Mouse (Mus musculus): ENCODE data around the gene Mpzl1. TPM values are rescaled to one million over a fixed set of nuclear protein-coding genes. Genes with fewer than 3 reads are reported as not detected.

Gene Mpzl1
- polyA plus RNA-seq, 1 experiment from 2014 or later = 31.9 TPM

DNA sequence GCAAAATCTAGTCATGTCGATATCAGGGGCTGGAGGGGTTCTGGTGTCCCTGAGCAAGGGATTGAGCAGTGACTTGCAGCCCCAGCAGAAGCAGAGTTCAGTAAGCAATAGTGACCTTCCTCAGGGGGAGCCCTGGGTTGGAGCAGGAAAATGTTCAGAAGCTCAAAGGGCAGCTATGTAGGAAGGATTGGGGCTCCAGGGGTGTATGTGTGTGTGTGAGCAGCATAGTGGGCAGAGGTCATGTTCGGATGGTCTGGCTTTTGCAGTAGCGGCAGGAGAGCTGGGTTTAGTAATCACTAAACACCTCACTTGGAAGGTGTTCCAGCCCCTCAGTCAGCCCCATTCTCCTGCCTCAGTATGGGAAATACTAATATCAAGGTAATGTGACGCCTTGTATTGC lies 58.3 kb downstream of the Mpzl1 start:
- Histone ChIP-seq H3K4me3 (replicated peaks) (no peak overlapping the region), H3K36me3 (no peaks in the 10 kb centered on the region), H3K4me1 (replicated peaks) (peaks cover 2% of the 10 kb centered on the region; the same call in 1 of the 2 replicates), H3K27ac (no peak overlapping the region), H3K27me3 (no peaks in the 10 kb centered on the region), H3K9ac (no peak overlapping the region), H3K9me3 (replicated peaks) (no peaks in the 10 kb centered on the region), H3K4me2 (no peak overlapping the region)
- 74% methylated on average over 4 of the region's 4 CpGs for WGBS (ENCODE audit: insufficient replicate concordance)
- ATAC-seq (ENCODE audit: low read depth) (peak; percentile 53; the same call in 1 of the 2 replicates), DNase-seq (no peak)

DNA sequence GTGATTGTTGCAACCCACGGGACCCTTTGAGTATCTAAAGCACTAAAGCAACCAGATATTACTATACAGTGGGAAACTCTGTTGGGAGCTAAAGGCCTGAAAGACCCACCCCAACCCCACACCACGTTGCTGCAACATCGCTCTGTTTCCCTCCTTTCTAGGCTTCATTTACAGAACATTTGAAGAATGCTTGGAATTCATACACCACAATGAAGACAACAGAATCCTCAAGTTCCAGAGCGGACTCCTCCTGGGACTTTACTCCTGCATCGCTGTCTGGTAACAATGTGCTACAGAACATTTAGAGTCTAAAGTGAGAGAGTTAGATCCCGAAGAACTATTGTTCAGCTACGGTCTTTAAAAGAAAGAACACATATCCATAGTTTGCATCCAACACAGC lies 66.9 kb downstream of the Mpzl1 start:
- no peak for DNase-seq
- no peak overlapping the region for H3K9ac ChIP-seq
- H3K4me2 ChIP-seq = no peak overlapping the region
- H3K36me3 ChIP-seq = no peaks in the 10 kb centered on the region
- H3K4me3 ChIP-seq (replicated peaks) = no peak overlapping the region
- no peak for ATAC-seq (ENCODE audit: low read depth)
- H3K9me3 ChIP-seq (replicated peaks) = no peaks in the 10 kb centered on the region
- no peak overlapping the region for H3K27ac ChIP-seq
- 70% methylated on average over 7 of the region's 7 CpGs for WGBS (ENCODE audit: insufficient replicate concordance)
- no peaks in the 10 kb centered on the region for H3K27me3 ChIP-seq
- H3K4me1 ChIP-seq (replicated peaks) = no peaks in the 10 kb centered on the region

DNA sequence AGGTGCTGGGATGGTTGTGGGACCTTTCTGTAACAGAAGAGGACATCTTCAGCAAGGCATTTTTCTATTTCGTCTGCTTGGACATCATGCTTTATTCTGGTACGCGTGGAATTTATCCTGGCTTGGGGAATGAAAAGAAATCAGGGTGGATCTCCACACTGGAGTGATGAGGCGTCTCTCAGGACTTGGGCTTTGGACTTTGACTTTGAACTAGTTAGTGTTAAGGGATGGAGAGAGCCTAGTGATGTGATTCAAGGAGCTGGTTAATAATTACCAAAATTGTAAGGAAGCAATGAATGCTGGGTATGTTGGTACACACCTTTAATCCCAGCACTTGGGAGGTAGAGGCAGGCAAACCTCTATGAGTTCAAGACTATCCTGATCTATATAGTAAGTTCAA lies 69.1 kb downstream of the Mpzl1 start:
- Histone ChIP-seq H3K27me3 (no peaks in the 10 kb centered on the region), H3K9me3 (replicated peaks) (no peaks in the 10 kb centered on the region)
- WGBS (ENCODE audit: insufficient replicate concordance) = 73% methylated on average over 4 of the region's 4 CpGs

DNA sequence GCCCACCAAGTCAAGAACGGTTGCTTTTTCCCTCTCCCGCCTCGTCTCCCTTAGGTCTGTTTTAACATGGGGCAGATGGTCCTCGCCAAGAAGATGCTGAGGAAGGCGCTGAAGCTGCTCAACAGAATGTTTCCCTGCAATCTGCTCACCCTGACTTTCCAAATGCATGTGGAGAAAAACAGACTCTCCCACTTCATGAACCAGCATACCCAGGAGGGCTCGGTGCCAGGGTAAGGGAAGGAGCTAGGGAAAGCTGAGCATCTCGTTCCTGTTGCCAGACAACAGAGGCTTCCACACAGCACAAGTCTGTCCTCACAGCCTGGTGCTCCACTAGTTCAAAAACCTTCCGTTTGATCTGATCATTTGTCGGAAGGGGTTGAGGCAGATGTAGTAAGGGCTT lies 75.3 kb downstream of the Mpzl1 start:
- no peaks in the 10 kb centered on the region for H3K27me3 ChIP-seq
- H3K27ac ChIP-seq = no peak overlapping the region
- 72% methylated on average over 9 of the region's 9 CpGs for WGBS (ENCODE audit: insufficient replicate concordance)

More for the DNA sequence above, 69.1 kb downstream of the Mpzl1 start:
- no peak overlapping the region for H3K27ac ChIP-seq
- H3K36me3 ChIP-seq = no peaks in the 10 kb centered on the region
- DNase-seq (no peak), ATAC-seq (ENCODE audit: low read depth) (no peak)
- H3K4me1 ChIP-seq (replicated peaks) = no peaks in the 10 kb centered on the region
- H3K4me3 ChIP-seq (replicated peaks) = no peak overlapping the region
- no peak overlapping the region for H3K4me2 ChIP-seq
- H3K9ac ChIP-seq = no peak overlapping the region

DNA sequence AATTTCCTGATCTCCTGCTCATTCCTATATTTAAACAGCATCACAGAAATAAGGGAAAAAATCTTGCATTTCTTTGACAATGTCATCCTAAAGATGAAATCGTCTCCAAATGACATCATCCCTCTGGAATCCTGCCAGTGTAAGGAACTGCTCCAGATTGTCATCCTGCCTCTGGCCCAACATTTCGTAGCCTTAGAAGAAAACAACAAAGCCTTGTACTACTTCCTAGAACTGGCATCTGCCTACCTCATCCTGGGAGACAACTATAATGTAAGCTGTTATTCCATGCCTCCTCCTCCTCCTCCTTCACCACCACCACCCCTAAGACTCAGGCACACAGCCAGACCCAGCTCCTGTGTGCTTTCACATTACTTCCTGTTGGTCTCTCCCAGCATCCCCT lies 77.6 kb downstream of the Mpzl1 start:
- no peak overlapping the region for H3K4me2 ChIP-seq
- H3K27me3 ChIP-seq = no peaks in the 10 kb centered on the region
- 0 out of 2 replicates have a peak, but pooled peaks cover 3% of the 10 kb centered on the region for H3K9me3 ChIP-seq (replicated peaks)
- H3K36me3 ChIP-seq = no peaks in the 10 kb centered on the region
- no peak overlapping the region for H3K9ac ChIP-seq
- H3K4me3 ChIP-seq (replicated peaks) = no peak overlapping the region
- no peak for ATAC-seq (ENCODE audit: low read depth)
- no peak overlapping the region for H3K27ac ChIP-seq
- no peaks in the 10 kb centered on the region for H3K4me1 ChIP-seq (replicated peaks)
- 37% methylated on average over 2 of the region's 2 CpGs for WGBS (ENCODE audit: insufficient replicate concordance)
- DNase-seq = no peak

More for the DNA sequence above, 75.3 kb downstream of the Mpzl1 start:
- no peak overlapping the region for H3K9ac ChIP-seq
- H3K36me3 ChIP-seq = no peaks in the 10 kb centered on the region
- ATAC-seq (ENCODE audit: low read depth) = no peak
- H3K4me1 ChIP-seq (replicated peaks) = no peaks in the 10 kb centered on the region
- H3K4me3 ChIP-seq (replicated peaks) = no peak overlapping the region
- DNase-seq = no peak
- H3K9me3 ChIP-seq (replicated peaks) = no peaks in the 10 kb centered on the region
- no peak overlapping the region for H3K4me2 ChIP-seq

Other genes starting within 250 kb of the Mpzl1 start
- 13.2 and 15.6 TPM in 2 replicates for gene Dcaf6, start 174.1 kb downstream of the Mpzl1 start, polyA plus RNA-seq (2015; fragmentation: Nextera tagmentation; extraction: Ambion mirVana)
- gene Mpc2, start 173.9 kb downstream of the Mpzl1 start, polyA plus RNA-seq (2015; fragmentation: Nextera tagmentation; extraction: Ambion mirVana) = 230 and 248 TPM in 2 replicates
- gene Adcy10, start 149.4 kb downstream of the Mpzl1 start, polyA plus RNA-seq (2015; fragmentation: Nextera tagmentation; extraction: Ambion mirVana) = 0.05 TPM in 1 of 2 replicates, not detected in the other
- gene Rcsd1, start 75.2 kb upstream of the Mpzl1 start, polyA plus RNA-seq (2015; fragmentation: Nextera tagmentation; extraction: Ambion mirVana) = 7.5 and 8.3 TPM in 2 replicates
- gene Creg1, start 129.2 kb upstream of the Mpzl1 start, polyA plus RNA-seq (2015; fragmentation: Nextera tagmentation; extraction: Ambion mirVana) = 334 and 344 TPM in 2 replicates
- gene Cd247, start 154.1 kb upstream of the Mpzl1 start, polyA plus RNA-seq (2015; fragmentation: Nextera tagmentation; extraction: Ambion mirVana) = 0.09 and 0.30 TPM in 2 replicates